Mouse (Mus musculus): ENCODE measurements at regions not wholly inside any gene's neighbourhood (a gene's known extent, or its start where the extent isn't known, plus 50 kb on each side); places are given as distances from the start of the nearest gene placed in this dataset.
"Not testable (repeated sequence)": the region's sequence is repeated elsewhere in the genome, so short reads cannot be mapped to it uniquely, and the experiment has no call there.

GRCm38 (mm10) chr16:89718921-89719320 lies 147.9 kb upstream of the Krtap11-1 start:
- DNase-seq (ENCODE audit: low spot score in 2 of 2) = no peak
- Histone ChIP-seq H3K4me3 (no peak overlapping the region), H3K27ac (no peak overlapping the region)
- TF ChIP-seq CTCF (conservative IDR thresholded peaks at IDR 0.05) = no peak

- not testable (repeated sequence) for H3K4me3 ChIP-seq; DNase-seq (ENCODE audit: low spot score in 2 of 2)
Measured at GRCm38 (mm10) chr16:89715716-89716115, 144.7 kb upstream of the Krtap11-1 start.

GRCm38 (mm10) chr16:89704316-89704715 lies 133.3 kb upstream of the Krtap11-1 start:
- TF ChIP-seq CTCF (conservative IDR thresholded peaks at IDR 0.05) = no peak
- no peak overlapping the region for H3K27ac ChIP-seq
- no peak for DNase-seq (ENCODE audit: low spot score in 2 of 2)
- H3K4me3 ChIP-seq = no peak overlapping the region

More at GRCm38 (mm10) chr16:89715716-89716115, 144.7 kb upstream of the Krtap11-1 start:
- not testable (repeated sequence) for H3K27ac ChIP-seq

- Histone ChIP-seq H3K4me3 (no peak overlapping the region), H3K27ac (no peak overlapping the region)
- DNase-seq (ENCODE audit: low spot score in 2 of 2) = peak in 1 of 2 experiments; percentile 32
- no peak for TF ChIP-seq CTCF (conservative IDR thresholded peaks at IDR 0.05)
Measured at GRCm38 (mm10) chr16:89703158-89703557, 132.2 kb upstream of the Krtap11-1 start.

GRCm38 (mm10) chr16:89702406-89702805 lies 131.4 kb upstream of the Krtap11-1 start:
- Histone ChIP-seq H3K4me3 (no peak overlapping the region), H3K27ac (no peak overlapping the region)
- TF ChIP-seq CTCF (conservative IDR thresholded peaks at IDR 0.05) = no peak
- no peak for DNase-seq (ENCODE audit: low spot score in 2 of 2)

GRCm38 (mm10) chr16:89701741-89702140 lies 130.8 kb upstream of the Krtap11-1 start:
- H3K27ac ChIP-seq = no peak overlapping the region
- DNase-seq (ENCODE audit: low spot score in 2 of 2) = no peak
- TF ChIP-seq CTCF (conservative IDR thresholded peaks at IDR 0.05) = no peak
- no peak overlapping the region for H3K4me3 ChIP-seq

- H3K4me3 ChIP-seq = no peak overlapping the region
- no peak for TF ChIP-seq CTCF (conservative IDR thresholded peaks at IDR 0.05)
- DNase-seq (ENCODE audit: low spot score in 2 of 2) = no peak
- no peak overlapping the region for H3K27ac ChIP-seq
Measured at GRCm38 (mm10) chr16:89699710-89700109, 128.7 kb upstream of the Krtap11-1 start.

- DNase-seq (ENCODE audit: low spot score in 2 of 2) = no peak
- H3K27ac ChIP-seq = no peak overlapping the region
- no peak for TF ChIP-seq CTCF (conservative IDR thresholded peaks at IDR 0.05)
- no peak overlapping the region for H3K4me3 ChIP-seq
Measured at GRCm38 (mm10) chr16:89695833-89696232, 124.8 kb upstream of the Krtap11-1 start.

- TF ChIP-seq CTCF (conservative IDR thresholded peaks at IDR 0.05) = no peak
- no peak for DNase-seq (ENCODE audit: low spot score in 2 of 2)
- H3K4me3 ChIP-seq = no peak overlapping the region
- no peak overlapping the region for H3K27ac ChIP-seq
Measured at GRCm38 (mm10) chr16:89695406-89695805, 124.4 kb upstream of the Krtap11-1 start.

GRCm38 (mm10) chr16:89693321-89693720 lies 122.3 kb upstream of the Krtap11-1 start:
- no peak overlapping the region for H3K4me3 ChIP-seq
- DNase-seq (ENCODE audit: low spot score in 2 of 2) = no peak
- H3K27ac ChIP-seq = no peak overlapping the region
- no peak for TF ChIP-seq CTCF (conservative IDR thresholded peaks at IDR 0.05)

- DNase-seq (ENCODE audit: low spot score in 2 of 2) = no peak
- no peak for TF ChIP-seq CTCF (conservative IDR thresholded peaks at IDR 0.05)
- no peak overlapping the region for H3K4me3 ChIP-seq
- no peak overlapping the region for H3K27ac ChIP-seq
Measured at GRCm38 (mm10) chr16:89679438-89679837, 108.5 kb upstream of the Krtap11-1 start.

GRCm38 (mm10) chr16:89678446-89679015 lies 107.5 kb upstream of the Krtap11-1 start:
- Histone ChIP-seq H3K27ac (no peak overlapping the region), H3K4me3 (no peak overlapping the region)
- no peak for TF ChIP-seq CTCF (conservative IDR thresholded peaks at IDR 0.05)
- no peak for DNase-seq (ENCODE audit: low spot score in 2 of 2)

- DNase-seq (ENCODE audit: low spot score in 2 of 2) = no peak
- Histone ChIP-seq H3K4me3 (no peak overlapping the region), H3K27ac (no peak overlapping the region)
- no peak for TF ChIP-seq CTCF (conservative IDR thresholded peaks at IDR 0.05)
Measured at GRCm38 (mm10) chr16:89675009-89675785, 104.2 kb upstream of the Krtap11-1 start.
